ENCODE assay signal across 22 mouse cellular contexts in genomic region chr3:78586639-78587038, GRCm38 (mm10).
"Had no signal": no experiment of that assay in that cellular context is flagged by ENCODE, and none has a peak within 500 bp of the region (broad histone marks: within the 10 kb centered on the region; RNA-seq: fewer than 3 reads in every experiment).

No protein-coding gene starts in this region.

- H3K9ac ChIP-seq: kidney, embryonic 15.5 days; limb, embryonic 13.5 days; liver, embryonic 12.5 days; liver, embryonic 15.5 days; lung, embryonic 15.5 days; neural tube, embryonic 12.5 days; neural tube, embryonic 15.5 days; stomach, embryonic 15.5 days had no signal

- H3K4me1 ChIP-seq: kidney, embryonic 15.5 days; liver, embryonic 12.5 days; liver, embryonic 15.5 days; lung, embryonic 15.5 days; neural tube, embryonic 12.5 days; neural tube, embryonic 15.5 days; stomach, embryonic 15.5 days had no signal

- H3K9me3 ChIP-seq: kidney, embryonic 15.5 days; limb, embryonic 13.5 days; liver, embryonic 12.5 days; liver, embryonic 15.5 days; lung, embryonic 15.5 days; neural tube, embryonic 12.5 days; neural tube, embryonic 15.5 days; stomach, embryonic 15.5 days had no signal

- H3K27ac ChIP-seq: kidney, embryonic 15.5 days; limb, embryonic 13.5 days; liver, embryonic 12.5 days; liver, embryonic 15.5 days; lung, embryonic 15.5 days; neural tube, embryonic 12.5 days; neural tube, embryonic 15.5 days; stomach, embryonic 15.5 days had no signal

- H3K4me2 ChIP-seq: kidney, embryonic 15.5 days; limb, embryonic 13.5 days; liver, embryonic 12.5 days; liver, embryonic 15.5 days; lung, embryonic 15.5 days; midbrain, embryonic 11.5 days; neural tube, embryonic 12.5 days; neural tube, embryonic 15.5 days; stomach, embryonic 15.5 days had no signal

- H3K27me3 ChIP-seq: kidney, embryonic 15.5 days; liver, embryonic 12.5 days; liver, embryonic 15.5 days; lung, embryonic 15.5 days; neural tube, embryonic 12.5 days; neural tube, embryonic 15.5 days; stomach, embryonic 15.5 days had no signal

- DNase-seq: kidney, adult 8-10 months; kidney, postnatal 14 days; kidney, postnatal 4 days; left cerebral cortex, postnatal 4 days; liver; lung, adult 18-20 months; lung, postnatal 10 days; lung, postnatal 4 days; midbrain, embryonic 14.5 days; retina, postnatal 1 day; right cerebral cortex, postnatal 25 days; spleen, adult 18-20 months; thymus, postnatal 25 days had no signal

- ATAC-seq: liver, embryonic 12.5 days had no signal

- H3K4me3 ChIP-seq: kidney, embryonic 15.5 days; limb, embryonic 13.5 days; liver, embryonic 12.5 days; liver, embryonic 15.5 days; lung, embryonic 15.5 days; neural tube, embryonic 12.5 days; neural tube, embryonic 15.5 days; stomach, embryonic 15.5 days had no signal

- H3K36me3 ChIP-seq: kidney, embryonic 15.5 days; limb, embryonic 13.5 days; liver, embryonic 12.5 days; liver, embryonic 15.5 days; lung, embryonic 15.5 days; neural tube, embryonic 12.5 days; neural tube, embryonic 15.5 days; stomach, embryonic 15.5 days had no signal
